In genomic region chr17:4995561-4996051, GRCm38 (mm10) we compare ENCODE assay signal across 8 mouse cellular contexts. TPM values are rescaled to one million over a fixed set of nuclear protein-coding genes. Genes with fewer than 3 reads are reported as not detected.
DNase-seq lines count a peak whose midpoint lies in the region; ATAC-seq lines count a peak whose summit lies in the region.

No protein-coding gene starts in this region.

- peak overlapping the region; percentile 100 for H3K27ac ChIP-seq in hindbrain, embryonic 11.5 days (ENCODE audit: low read depth, low read length)

- DNase-seq in MN1 (ENCODE audit: low spot score): peak; percentile 76
- DNase-seq in cerebellum, adult 18-20 months: peak; percentile 83 to 84
- peak; percentile 57 to 68 for DNase-seq in frontal cortex, adult 2 months (ENCODE audit: extremely low spot score in 1 of 2, low spot score in 1 of 2)
- peak; percentile 75 for DNase-seq in hindbrain, embryonic 11.5 days (ENCODE audit: low spot score)
- peak; percentile 59 to 77 for DNase-seq in layer of hippocampus, postnatal 25 days (ENCODE audit: extremely low spot score in 1 of 2, low spot score in 1 of 2)
- peak; percentile 83 for DNase-seq in lung, postnatal 25 days (ENCODE audit: low spot score)
- DNase-seq in right cerebral cortex, adult 18-20 months: peak; percentile 79
- DNase-seq in urinary bladder, postnatal 10 days (ENCODE audit: low spot score): peak; percentile 52

- no peaks in the 10 kb centered on the region for H3K9me3 ChIP-seq in hindbrain, embryonic 11.5 days (ENCODE audit: control insufficient read depth, low read length)

- no peaks in the 10 kb centered on the region for H3K36me3 ChIP-seq in hindbrain, embryonic 11.5 days (ENCODE audit: control insufficient read depth, insufficient read depth, low read length)

- WGBS in hindbrain, embryonic 11.5 days: 2% methylated on average over 26 of the region's 56 CpGs

- H3K4me3 ChIP-seq in hindbrain, embryonic 11.5 days (ENCODE audit: low read depth, low read length): peak overlapping the region; percentile 98

- no peaks in the 10 kb centered on the region for H3K27me3 ChIP-seq in hindbrain, embryonic 11.5 days (ENCODE audit: control insufficient read depth, insufficient read depth, low read length)

- peak overlapping the region; percentile 100 for H3K9ac ChIP-seq in hindbrain, embryonic 11.5 days (ENCODE audit: low read depth, low read length)

- peak overlapping the region; percentile 73 for H3K4me2 ChIP-seq in hindbrain, embryonic 11.5 days (replicated peaks; ENCODE audit: low read depth, low read length)

- H3K4me1 ChIP-seq in hindbrain, embryonic 11.5 days (replicated peaks; ENCODE audit: control insufficient read depth, insufficient read depth, low read length): peaks cover 3% of the 10 kb centered on the region; the same call in 1 of the 2 replicates

- peak; percentile 15 for ATAC-seq in hindbrain, embryonic 11.5 days (ENCODE audit: low FRiP score)

RNA-seq across cellular contexts. Expression of gene Arid1b, which starts 1.5 kb away (rescaled TPM):
- 25.7 and 27.9 TPM in 2 replicates for polyA plus RNA-seq in frontal cortex, adult 2 months (2012; rRNA removed)
- polyA plus RNA-seq in hindbrain, embryonic 11.5 days (2014; fragmentation: Nextera tagmentation; extraction: Ambion mirVana): 13.1 and 18.6 TPM in 2 replicates
- total RNA-seq in layer of hippocampus, postnatal 25 days (2021): 100 to 1,000 TPM in 1 of 2 experiments, 10 to 100 TPM in 1; 86.8 to 102 TPM

Comparison
In these comparisons a context has a peak if more than half of its experiments do, and no peak if none do; other contexts are left out.
1. Peak in every context shown above with its lines: DNase-seq, ATAC-seq, H3K4me3 ChIP-seq and H3K27ac ChIP-seq.